Mouse (Mus musculus) frontal cortex, postnatal 36 days (tissue): ENCODE data around the gene Txnrd1.

Source experiments
- DNase-seq, 2 experiments: peaks; one replicate each; pipeline ENCODE4 v3.0.0; 2022; ENCODE audit warnings: low spot score in 2 of 2

Gene Txnrd1

DNA sequence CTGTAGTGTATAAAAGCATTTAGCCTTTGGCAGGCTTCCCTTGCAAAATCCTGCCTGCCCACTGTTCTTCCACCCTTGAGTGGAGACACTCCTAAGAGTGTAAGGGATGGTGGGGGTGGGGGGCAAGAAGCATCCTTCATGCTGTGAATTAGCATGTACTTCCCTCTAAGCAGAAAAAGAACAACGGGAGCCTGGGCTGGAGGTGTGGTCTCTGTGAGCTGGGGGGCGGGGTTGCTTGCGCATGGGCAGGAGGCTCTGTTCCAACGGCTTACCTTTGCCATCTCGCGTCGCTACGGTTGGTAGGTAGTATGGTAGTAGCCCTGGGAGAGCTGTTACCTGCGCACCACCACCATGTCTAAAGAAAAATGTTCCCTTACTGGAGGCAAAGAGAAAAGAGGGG is 32.6 kb downstream of the Txnrd1 start, which contains the start of gene Eid3:
Eid3 (plus strand) TSS at position 271 of the 400 bp plus-strand sequence.
- DNase-seq, result no peak

DNA sequence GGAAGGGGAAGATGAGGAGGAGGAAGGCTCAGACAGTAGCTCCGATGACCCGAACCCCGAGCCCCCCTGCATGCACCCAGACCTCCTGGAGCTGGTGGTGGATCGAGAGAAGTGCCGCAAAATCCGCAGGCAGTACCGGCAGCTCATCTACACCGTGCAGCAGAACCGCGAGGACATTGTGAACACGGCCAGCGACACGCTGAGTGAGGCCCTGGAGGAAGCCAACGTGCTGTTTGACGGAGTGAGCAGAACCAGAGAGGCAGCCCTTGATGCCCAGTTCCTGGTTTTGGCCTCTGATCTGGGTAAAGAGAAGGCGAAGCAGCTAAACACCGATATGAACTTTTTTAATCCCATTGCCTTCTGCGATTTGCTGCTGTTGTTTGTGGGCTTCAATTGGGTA is 33.1 kb downstream of the Txnrd1 start:
- no peak for DNase-seq

DNA sequence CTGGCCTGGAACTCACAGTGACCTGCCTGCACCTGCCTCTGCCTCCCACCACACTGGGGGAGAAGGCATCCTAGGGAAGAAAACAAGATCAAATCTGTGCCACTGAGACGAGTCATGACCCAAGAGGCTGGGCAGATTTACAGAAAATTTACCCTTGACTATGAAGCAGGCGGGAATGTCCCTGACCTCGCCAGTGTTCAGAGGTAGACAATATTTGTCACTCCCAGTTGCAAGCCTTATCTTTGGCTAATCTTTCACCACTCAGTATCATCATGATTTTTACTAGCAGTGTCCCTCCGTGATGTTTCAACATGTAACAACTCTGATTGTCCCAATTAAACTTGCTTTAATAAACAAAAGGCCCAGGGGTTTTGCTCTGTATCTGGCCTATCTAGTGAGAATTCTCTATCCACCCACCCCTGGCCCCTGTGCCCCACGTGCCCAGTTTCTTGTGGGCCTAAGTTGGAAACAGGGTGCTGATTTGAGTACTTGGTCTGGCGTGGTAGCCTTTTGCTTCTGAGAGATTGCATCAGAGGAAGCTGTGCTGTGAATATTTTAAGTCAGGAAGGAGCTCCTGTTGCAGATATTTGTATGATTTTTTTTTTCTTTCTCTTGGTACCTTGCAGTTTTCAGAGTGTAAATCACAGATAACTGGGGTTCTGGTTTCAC is 34.8 kb downstream of the Txnrd1 start:
- no peak for DNase-seq

DNA sequence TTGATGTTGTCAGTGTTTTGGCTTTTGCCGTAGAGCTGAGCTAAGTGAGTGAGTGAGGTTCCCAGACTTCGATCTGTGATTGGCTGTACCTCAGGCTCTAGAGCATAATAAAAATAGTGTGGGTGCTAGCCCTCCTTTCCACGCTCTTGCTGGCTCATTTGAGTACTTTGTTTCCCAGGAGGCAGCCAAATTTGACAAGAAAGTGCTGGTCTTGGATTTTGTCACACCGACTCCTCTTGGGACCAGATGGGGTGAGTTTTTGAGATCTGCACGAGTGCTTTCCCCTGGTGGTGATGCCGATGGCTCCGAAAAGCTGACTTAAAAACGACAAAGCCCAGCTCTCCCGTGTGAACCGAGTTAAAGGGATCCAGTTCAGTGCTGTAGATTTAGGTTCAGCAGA is 41.7 kb downstream of the Txnrd1 start:
- DNase-seq, result no peak

DNA sequence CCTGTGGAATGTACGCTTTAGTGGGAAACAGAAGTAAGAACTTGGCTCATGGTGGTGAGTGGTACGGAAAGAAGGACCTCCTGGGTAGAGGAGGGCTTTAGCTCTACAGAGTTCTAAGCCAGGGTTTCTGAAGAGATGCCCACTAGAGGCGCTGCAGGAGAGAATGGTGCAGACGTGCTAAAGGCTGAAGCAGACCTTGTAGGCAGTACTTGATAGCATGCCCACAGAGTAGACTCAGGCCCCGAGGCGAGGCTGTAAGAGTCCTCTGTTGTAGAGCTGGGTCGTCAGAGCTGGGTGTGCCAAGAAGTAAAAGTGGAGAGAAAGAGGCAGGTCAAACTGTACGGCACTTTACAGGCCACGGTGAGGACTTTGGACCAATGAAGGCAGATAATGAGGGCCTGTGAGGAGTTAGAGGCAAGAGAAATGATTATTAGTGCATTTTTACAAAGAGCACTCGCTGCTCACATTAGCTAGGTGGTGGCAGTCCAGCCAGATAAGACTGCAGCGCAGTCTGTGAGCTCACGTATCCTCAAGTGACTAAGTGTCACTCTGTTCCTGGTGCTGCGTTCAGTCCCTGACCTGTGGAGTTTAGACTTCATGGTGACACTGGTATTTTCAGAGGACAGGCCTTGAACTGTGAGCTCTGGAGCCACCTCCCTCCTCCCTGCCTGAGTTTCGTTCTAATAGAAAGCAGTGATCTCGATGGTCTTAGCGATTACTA is 42.5 kb downstream of the Txnrd1 start:
- peak in 1 of 2 experiments; percentile 31 for DNase-seq

DNA sequence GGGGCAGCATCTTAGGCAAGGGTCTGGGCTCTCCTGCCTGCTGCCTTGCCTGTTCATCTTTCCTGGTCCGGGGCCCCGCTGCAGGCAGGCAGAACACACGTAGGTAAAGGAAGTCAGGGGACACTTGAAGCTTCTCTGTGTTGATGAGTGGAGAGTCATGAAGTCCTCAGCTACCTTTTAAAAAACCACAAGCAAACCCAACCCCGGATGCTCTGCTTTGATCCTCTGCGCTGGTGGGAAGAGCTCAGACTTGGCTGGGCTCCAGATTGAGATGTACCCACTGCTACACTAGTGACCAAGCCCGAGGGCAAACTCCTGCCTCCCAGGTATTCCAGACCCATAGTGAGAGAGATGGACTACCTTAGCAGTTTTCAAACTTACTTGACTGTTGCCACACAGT is 53.6 kb downstream of the Txnrd1 start:
- no peak for DNase-seq

DNA sequence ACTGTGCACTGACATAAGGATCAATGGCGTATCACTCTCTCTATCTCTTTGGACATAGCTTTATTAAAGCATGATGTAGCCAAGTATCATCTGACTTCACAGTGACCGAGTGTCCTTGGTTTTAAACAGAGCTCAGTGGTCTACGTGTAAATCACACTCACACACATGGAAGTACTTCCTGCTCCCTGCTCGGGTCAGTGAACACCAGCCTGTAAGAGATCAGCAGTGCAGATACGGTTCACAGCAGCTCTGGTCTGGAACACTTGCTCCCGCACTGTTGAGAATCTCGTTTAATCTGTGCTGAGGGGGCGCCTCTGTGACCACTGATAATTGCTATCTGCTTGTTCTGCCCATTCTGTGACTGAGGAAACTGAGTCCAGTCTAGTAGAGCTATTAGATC is 54.8 kb downstream of the Txnrd1 start:
- no peak for DNase-seq

DNA sequence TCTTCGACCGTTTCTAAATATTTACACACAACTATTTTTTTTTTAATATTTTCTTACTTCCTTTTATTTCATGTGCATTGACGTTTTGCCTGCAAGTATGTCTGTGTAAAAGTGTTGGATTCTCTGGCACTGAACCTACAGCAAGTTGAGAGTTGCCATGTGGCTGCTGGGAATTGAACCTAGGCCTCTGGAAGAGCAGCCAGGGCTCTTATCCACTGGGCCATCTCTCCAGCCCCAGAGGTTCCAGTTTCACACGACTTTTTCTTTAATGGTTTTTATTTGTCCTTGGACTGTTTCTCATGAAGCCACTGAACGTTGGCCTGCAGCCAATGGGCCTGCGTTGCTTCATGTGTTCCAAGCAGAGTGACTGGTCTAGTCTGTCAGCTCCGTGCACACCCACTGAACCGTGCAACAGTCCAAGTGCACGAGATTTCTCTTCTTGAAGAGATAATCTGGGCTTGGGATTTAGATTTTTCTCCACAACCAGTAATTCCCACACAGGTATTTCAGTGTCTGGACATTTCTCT is 55.8 kb downstream of the Txnrd1 start:
- peak in 1 of 2 experiments; percentile 12 for DNase-seq

DNA sequence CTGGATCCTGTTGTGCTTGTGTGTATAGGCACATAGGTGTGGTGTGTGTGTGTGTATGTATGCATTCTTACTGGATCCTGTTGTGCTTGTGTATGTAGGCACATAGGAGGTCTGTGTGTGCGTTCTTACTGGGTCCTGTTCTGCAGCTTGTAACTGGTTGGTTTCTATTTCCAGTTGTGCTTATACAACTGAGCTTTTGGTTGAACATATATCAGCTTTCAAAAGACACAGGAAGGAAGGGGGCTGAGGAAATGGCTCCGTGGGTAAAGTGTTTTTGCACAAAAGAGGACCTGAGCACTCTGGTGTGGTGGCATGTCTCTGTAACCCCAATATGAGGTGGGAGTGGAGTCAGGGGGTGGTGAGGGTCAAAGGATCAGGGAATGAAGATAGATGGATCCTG is 57.2 kb downstream of the Txnrd1 start:
- DNase-seq, result no peak

DNA sequence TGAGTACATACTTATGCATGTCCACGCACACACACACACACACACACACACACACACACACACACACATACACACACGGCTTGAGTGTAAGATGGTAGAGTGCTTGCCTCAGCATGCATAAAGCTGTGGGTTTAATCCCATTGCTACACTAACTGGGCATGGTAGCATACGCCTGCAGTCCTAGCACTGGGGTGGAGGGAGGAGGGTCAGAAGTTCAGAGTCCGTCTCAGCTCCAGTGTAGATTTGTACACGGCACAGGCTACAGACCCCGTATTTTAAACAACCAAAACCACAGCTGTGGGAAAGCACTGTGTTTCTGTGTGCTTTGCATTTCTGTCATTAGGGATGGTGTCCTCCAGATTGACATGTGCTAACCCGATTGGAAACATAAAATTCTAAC is 57.7 kb downstream of the Txnrd1 start:
- no peak for DNase-seq

DNA sequence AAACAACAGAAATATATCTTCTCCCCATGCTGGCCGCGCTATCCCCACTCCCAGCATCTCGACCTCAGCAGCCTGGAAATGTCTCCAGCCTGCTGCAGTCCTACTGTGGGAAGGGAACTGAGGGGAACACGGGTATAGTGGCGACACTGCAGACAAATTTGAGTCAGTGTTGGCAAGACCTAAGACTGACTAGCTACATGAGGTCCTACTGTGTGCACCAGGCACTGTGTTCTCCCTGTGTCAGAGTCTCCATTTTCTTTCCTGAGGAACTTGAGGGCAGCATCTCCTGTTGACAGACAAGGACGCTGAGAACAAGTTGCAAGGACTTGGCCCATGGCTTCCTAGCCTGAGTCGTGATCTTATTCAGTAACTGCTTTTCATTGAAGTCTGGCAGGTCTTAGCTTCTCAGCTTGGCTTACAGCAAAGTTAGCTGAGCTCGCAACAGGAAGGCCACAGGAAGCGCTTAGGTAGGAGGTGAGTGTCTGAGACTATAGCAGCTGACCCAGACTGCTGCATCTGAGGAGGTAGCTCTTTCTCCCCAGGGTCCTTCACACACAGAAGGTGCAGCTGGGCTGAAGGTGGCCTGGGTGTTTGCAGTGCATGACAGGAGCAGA is 58.8 kb downstream of the Txnrd1 start:
- DNase-seq, result no peak

DNA sequence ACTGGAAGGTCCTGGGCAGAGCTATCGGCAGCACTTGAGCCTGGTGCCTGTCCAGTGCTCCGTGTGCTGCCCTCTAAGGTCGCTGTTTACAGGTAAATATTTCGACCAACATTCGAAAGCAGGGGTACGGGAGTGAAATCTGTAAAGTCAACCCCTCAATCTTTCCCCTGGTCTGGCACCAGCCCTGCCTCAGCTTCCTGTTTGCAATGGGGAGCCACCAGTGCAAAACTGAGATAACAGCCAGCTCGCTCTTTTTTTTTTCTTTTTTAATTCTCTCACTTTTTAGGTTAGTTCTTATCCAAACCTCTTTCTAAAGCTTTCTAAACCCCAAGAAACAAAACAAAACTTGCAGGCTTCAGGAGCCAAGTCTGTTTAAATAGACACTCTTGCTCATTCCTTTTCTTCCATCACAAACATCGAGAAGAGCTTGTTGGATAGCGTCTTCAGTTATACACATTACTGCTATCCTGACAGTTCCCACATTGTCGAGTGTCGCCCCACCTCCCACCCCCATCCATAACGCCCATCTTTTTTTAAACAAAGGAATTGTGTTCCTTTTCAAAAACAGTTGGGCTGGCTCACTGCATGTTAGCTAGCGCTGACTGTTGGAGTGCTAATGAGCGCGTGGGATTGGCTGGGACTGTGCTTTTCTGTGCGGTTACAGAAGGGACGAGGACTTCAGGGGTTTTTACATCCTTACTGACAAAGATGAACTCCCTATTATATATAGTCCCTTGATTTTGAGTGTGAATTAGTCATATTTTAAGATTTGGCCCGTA is 60.3 kb downstream of the Txnrd1 start:
- peak in 1 of 2 experiments; percentile 35 for DNase-seq

DNA sequence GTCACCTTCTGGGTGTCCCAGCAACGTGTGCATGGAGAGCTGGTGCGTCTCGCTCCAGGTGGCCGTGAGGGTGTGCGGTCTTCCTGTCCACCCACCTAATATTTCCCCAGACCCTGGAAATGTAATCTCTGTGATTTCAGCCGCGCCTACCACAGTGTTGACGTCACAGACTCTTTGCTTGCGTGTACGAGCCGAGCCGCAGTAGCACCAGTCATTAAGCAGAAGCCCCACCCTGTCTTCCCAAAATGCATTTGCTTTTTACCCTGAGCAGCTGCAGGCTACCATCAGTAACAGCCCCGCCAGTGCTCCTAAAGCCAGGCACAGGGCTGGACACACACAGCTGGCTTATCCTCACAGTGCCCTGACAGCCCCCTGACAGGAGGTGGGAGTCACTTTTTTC is 64.2 kb downstream of the Txnrd1 start:
- DNase-seq, result no peak

DNA sequence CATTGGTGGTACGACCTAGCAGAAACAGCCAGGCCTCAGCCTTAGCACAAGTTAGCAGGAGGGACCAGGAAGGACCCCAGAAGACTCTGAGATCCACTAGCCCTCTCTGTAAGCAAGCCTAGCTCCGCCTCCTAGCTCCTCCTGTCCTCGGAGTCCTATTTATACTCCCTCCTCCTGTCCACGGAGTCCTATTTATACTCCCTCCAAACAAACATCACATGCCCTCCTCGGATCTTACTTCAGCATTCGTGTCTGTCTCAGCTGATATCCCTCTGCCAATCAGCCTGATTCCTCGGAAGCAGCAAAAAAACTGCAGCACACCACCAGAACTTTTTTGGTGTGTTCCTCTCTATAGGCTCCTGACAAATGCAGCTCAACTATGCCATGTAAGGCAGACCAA is 65.1 kb downstream of the Txnrd1 start:
- no peak for DNase-seq

DNA sequence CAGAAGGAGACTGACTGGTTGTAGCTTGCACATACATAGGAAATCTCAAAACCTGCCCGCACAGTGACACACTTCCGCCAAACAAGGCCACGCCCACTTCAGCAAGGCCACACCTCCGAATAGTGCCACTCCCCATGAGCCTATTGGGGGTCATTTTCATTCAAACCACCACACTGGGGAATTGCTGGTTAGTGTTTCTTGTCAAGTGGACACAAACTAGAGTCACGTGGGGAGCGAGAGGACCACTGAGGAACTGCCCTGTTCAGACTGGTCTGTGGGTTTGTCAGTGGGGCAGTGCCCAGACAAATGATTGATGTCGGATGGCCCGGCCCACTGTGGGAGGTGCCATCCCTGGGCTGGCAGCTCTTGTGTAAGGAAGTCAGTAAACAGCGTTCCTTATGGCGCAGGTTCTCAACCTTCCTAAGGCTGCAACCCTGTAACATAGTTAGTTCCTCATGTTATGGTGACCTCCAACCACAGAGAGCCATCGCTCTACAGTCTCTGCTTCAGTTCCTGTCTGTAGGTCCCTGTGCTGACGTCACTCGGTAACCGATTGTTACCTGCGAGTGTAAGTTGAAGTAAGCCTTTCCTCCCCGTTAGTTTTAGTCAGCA is 66.2 kb downstream of the Txnrd1 start:
- no peak for DNase-seq

DNA sequence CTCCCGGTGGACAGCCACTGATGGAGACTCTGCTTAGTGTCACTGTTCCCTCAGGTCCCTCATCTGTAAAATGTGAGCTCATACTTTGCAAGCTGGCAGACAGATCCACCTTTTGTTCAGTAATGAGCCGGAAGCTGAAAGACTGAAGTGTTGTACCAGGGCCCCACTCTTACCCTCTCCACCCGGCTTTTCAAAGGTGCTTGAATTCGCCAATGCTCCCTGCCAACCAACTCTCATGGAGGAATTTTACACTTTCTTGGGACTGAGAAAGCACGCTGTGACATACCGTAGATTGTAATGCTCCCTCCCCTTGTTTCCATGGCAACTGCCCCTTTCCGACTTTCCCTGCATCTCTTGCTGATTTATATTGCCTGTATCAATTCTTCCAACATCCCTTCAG is 66.8 kb downstream of the Txnrd1 start:
- peak in 1 of 2 experiments; percentile 13 for DNase-seq

DNA sequence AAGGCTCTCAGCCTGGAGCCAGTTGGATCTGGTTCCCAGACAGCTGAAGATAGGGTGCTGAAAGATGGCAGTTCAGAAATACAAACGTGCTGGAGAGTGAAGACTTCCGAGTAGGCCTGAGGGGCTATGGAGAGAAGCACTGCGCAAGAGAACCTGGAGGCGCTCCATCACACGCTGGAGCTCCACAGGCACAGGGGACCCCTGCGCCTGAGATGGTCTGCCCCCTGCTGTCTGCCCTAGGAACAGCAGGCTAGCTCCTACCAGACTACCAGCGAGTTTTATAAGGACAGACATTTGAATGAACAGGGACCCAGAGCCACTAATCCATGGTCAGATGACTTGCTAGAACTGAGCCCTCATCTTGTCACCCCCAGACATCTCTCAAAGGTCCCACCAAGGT is 67.7 kb downstream of the Txnrd1 start:
- DNase-seq, result peak; percentile 82 to 86

DNA sequence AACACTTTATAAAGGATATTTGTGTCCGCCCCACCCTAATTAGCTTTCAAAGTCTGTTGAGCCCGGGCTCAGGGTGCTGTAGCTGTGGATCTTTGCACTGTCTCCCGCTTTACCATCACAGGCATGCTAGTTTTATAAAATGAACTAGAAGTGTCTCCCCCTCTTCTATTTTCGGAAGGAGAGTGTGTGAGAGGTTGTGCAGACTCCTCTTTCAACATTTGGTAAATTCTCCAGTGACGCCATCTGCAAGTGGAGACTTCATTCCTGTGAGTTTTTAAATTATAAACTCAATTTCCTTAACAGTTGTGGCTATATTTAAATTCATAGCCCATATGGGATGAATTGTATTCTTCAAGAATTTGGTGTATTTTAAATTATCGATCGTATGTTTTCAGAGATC is 74.8 kb downstream of the Txnrd1 start:
- peak in 1 of 2 experiments; percentile 15 for DNase-seq

DNA sequence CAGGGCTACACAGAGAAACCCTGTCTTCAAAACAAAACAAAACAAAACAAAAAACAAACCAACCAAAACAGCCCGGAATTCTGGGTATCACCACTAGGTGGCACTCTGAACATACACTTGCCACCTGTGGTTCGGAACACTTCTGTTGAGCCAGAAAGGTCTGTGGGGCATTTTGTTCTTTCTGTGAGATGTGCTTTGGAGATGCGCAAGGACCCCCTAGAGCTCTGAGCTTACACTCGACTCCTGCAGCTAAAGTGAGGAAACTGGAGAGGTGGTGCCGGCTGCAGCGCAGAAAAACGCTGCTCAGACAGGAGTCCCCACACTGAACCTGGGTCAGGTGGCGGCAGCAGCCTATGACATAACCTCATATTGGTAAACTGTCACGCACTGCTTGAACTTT is 75.6 kb downstream of the Txnrd1 start:
- peak; percentile 65 to 78 for DNase-seq

DNA sequence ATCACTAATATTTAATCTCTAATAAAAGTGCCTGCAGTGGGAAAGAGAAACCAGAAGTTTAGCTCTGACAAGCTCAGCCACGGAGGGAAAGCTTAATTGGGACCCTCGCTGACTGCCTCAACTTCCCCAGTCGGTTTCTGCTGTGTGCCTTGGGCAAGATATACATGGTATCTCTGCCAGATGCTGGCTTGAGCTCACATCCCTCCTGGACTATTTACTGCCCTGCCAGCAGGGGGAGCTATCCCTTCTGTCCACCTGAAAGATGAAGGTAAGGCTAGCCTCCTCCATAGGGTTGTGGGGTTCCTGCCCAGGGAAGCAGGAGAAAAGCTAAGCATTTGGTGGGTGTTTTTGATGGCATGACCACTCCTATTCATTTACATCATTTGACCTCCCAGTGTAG is 76.4 kb downstream of the Txnrd1 start:
- no peak for DNase-seq

DNA sequence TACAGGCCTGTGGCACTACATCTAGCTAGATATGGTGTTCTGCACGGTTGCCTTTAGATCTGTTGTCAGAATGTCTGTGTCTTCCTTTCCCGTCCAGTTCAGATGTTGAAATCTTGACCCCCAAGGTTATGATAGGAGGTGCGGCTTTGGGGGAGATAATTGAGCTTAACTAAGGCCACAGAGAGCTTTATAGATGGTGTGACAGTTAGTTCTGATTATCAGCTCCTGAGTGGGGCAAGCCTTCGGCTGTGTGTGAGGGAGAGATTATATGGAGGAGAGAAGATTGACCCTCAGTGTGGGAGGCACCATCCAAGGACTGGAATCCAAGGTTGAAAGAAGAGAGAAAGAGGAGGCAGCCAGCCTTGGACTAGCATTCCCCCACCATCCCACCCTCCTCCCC is 79.5 kb downstream of the Txnrd1 start:
- no peak for DNase-seq

DNA sequence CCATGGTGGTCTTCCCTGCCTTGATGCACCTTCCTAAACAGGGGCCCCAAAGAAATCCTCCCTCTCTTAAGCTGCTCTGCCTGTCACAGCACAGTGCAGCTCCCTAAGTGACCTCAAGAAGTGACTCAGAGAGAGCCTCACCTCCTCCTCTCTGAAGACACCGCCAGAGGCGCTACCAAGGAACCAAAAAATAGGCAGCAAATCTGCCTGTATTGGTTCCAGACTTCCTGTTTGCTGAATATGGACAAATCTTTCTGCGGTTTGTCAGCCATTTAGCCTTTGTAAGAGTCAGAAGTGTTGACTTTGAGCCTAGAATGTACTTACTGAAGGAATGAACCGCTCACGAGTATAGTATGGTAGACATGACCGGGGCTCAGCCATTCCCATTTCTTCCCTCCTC is 80.0 kb downstream of the Txnrd1 start:
- DNase-seq, result no peak
